Mouse (Mus musculus) spleen, postnatal 4 days (tissue): ENCODE results near the gene Catsperz.
A peak's percentile ranks its signal among the peaks of the same experiment; 100 is the strongest.

Experiments
- DNase-seq, 2 experiments: peaks; one replicate each; pipeline ENCODE4 v3.0.0; 2022; ENCODE audit warnings: low spot score in 2 of 2

Gene Catsperz

GRCm38 (mm10) chr19:6924461-6925306 is 496 bp downstream of the Catsperz start:
- peak; percentile 83 to 95 for DNase-seq

- DNase-seq, result peak in 1 of 2 experiments; percentile 59
These were observed 2.1 kb downstream of the Catsperz start for GRCm38 (mm10) chr19:6922901-6923735.

DNA sequence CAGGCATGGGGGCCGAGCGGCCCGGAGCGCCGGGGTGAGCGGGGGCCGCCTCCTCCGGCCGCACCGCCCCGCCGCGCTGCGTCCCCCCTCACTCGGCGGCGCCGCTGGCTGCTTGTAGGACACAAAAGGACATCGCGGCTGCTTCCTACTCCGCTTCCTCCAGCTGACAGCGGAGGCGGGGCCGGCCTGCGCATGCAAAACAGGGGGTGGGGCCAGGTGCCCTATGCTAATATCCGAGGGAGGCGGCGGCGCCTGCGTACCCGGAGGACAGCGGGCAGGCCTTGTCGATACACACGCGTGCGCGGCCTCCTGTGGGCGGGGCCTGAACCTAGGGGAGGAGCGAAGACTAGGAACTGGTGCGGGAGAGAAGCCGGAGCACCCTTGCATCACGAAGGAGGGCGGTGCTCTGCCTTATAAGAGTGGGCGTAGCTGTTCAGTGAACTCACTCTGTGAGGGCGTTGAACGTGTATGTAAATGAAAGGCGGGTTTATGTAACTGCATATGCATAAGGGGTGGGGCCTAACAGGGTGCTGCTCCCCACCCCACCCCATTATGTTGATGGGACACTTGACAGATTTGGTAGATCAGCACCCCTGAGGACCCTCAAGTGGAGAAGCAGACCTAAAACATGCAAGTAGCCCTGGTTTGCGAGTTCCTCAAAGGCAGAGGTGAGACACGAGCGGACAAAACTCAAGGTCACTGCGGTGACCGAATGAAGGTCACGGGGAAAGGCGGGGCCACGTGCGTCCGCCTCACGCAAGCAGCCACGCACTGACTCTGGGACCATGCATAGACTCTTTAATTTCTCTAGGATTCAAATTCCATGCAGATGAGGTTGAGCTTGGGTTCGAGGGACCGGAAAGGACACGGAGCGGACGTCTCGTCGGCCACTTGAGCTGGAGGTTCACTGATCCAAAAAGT is 3.3 kb downstream of the Catsperz start, which contains the start of gene Esrra:
Gene Esrra (minus strand): TSS at position 167 of the 921 bp plus-strand sequence.
- DNase-seq, result peak; percentile 100

GRCm38 (mm10) chr19:6920741-6921636 is 4.2 kb downstream of the Catsperz start:
- DNase-seq, result peak; percentile 53 to 79

GRCm38 (mm10) chr19:6919876-6920740 is 5.1 kb downstream of the Catsperz start:
- peak in 1 of 2 experiments; percentile 66 for DNase-seq

GRCm38 (mm10) chr19:6919431-6919830 is 5.7 kb downstream of the Catsperz start:
- no peak for DNase-seq

DNA sequence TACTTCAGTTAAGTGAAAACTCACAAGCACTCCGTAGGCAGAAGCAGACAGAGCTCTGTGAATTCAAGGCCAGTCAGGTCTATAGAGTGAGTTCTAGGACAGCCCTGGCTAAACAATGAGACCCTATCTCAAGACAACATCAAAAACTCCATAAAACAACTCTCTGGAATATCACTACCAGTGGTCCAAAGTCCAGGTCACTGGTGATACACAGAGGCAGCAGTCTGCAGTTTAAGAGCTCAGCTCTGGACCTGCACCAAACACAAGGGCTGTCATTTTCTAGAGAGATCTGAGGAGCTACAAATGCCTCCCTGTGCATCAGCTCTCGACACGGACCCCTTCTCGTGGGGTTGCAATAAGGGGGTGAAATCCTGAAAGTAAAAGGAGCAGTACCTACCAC is 6.9 kb downstream of the Catsperz start:
- no peak for DNase-seq

GRCm38 (mm10) chr19:6916496-6916895 is 8.7 kb downstream of the Catsperz start:
- peak in 1 of 2 experiments; percentile 57 for DNase-seq

- DNase-seq, result peak in 1 of 2 experiments; percentile 57
These were observed 9.9 kb downstream of the Catsperz start for GRCm38 (mm10) chr19:6915276-6915675.

DNA sequence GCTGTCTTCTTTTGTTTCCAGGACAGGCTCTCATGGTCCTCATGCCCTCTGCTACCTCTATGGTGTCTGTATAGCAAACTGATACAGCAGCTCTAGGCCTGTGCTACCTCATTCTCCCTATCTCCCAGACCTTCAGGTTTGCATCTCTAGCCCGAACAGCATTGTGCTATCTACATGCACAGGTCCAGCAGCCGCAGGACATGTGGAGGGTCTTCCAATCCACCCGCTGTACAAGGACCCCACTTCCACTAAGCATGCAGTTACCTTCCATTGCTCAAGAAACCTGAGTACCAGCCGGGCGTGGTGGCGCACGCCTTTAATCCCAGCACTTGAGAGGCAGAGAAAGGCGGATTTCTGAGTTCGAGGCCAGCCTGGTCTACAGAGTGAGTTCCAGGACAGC is 10.6 kb downstream of the Catsperz start:
- peak in 1 of 2 experiments; percentile 50 for DNase-seq

DNA sequence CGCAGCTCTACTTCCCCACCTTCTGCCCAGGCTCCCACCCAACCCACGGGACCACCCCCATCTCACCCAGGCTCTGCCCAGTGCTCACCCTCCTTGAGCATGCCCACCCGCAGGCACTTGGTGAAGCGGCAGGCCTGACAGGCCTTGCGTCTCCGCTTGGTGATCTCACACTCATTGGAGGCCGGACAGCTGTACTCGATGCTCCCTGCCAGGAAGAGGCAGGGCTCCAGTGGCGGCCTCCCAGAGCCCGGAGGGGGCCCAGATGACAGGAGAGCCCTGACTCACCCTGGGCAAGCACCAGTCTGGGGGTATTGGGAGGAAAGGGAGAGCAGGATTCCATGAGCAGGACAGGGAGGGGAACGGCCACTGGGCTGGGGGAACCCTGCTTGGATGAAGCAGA is 11.2 kb downstream of the Catsperz start:
- DNase-seq, result peak in 1 of 2 experiments; percentile 61

DNA sequence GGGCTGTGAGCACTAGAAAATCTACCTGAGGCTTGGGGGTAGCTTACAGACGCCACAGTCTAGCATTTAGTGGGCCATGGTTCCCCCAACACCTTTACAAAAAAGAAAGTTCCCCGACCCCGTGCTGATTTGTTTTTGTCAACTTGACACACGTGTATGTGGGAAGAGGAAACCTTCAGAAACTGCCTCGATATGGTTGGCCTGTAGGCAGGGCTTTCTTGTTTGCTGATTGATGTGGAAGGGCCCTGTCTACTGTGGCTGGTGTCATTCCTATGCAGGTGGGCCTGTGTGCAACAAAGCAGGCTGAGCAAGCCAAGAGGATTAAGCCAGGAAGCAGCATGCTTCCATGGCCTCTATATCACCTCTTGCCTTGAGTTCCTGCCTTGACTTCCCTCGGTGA is 12.1 kb downstream of the Catsperz start:
- DNase-seq, result no peak

- DNase-seq, result peak in 1 of 2 experiments; percentile 62
These were observed 12.8 kb downstream of the Catsperz start for GRCm38 (mm10) chr19:6912205-6912970.

DNA sequence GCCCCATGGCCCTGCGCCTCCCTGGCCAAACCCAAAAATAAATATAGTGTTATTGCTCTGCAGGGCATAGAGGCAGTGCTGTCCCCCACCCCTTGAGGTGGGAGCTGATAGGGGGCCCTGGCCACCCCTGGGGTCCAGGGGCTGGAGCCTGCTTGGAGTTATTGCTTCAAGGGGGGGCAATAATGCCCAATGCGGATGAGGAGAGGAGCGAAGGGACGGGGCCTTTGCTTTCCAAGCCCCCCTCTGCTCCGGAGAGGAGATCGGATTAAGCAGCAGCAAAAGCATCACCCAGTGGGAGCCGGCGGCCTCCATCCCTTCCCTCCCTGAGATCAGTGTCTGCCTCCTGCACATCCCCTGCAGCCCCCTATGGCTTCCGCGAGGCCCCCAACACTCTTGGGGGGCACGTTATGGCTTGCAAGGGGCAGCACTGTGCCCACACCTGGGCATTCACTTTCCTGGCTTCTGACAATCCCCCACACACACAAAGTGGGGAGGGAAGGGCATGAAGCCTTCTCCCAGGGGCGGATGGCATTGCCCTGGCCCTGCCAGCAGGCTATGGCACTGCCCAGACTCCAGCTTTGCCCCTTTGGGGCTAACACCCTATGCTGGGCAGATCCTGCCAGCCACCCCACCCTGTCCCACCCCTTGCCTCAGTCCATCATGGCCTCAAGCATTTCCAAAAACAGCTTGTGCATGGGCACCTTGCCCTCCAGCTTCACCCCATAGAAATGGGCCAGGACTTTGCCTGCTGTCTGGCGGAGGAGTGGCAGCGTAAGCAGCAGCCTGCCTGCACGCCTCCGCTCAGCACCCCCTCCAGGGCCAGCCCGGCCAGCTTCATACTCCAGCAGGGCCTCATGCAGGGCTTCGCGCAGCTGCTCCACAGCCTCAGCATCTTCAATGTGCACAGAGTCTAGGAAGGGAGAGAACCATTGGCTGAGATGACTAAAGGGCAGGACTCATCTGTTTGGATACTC is 13.8 kb downstream of the Catsperz start:
- DNase-seq, result peak in 1 of 2 experiments; percentile 63

- DNase-seq, result peak; percentile 54 to 76
These were observed 14.9 kb downstream of the Catsperz start for GRCm38 (mm10) chr19:6910306-6910705.

- DNase-seq, result peak; percentile 84 to 91
These were observed 15.5 kb downstream of the Catsperz start, which contains the start of the genes Trmt112 and Prdx5 for GRCm38 (mm10) chr19:6909507-6910289. Trmt112 (plus strand) TSS chr19:6909698. Prdx5 (minus strand) TSS chr19:6910106.
